Mouse (Mus musculus) embryonic facial prominence, embryonic 10.5 days (tissue): ENCODE results near the gene Tmem205. TPM values are rescaled to one million over a fixed set of nuclear protein-coding genes. Genes with fewer than 3 reads are reported as not detected.

Experiments used
- DNase-seq: peaks from one replicate; pipeline ENCODE4 v3.0.0-alpha.2; 2017; ENCODE audit warnings: low spot score
- H3K27ac ChIP-seq: fragments of 300-500 bp; sonication (generic); replicated peaks from 2 replicates; pipeline ENCODE4 v1.5.1; 2016; ENCODE audit warnings: mild to moderate bottlenecking
- H3K27me3 ChIP-seq: fragments of 300-500 bp; sonication (generic); replicated peaks from 2 replicates; pipeline ENCODE4 v1.6.1; 2016; ENCODE audit warnings: low read depth, mild to moderate bottlenecking; ENCODE audit not compliant: poor library complexity, severe bottlenecking
- H3K36me3 ChIP-seq: fragments of 300-500 bp; sonication (generic); replicated peaks from 2 replicates; pipeline ENCODE4 v1.6.1; 2016; ENCODE audit warnings: mild to moderate bottlenecking, moderate library complexity
- H3K4me1 ChIP-seq: fragments of 300-500 bp; sonication (generic); 2 replicates; pipeline ENCODE4 v1.6.1; 2016
- H3K4me3 ChIP-seq: fragments of 300-500 bp; sonication (generic); 2 replicates; pipeline ENCODE4 v1.5.1; 2016; ENCODE audit warnings: mild to moderate bottlenecking, moderate library complexity
- H3K9me3 ChIP-seq: fragments of 300-500 bp; sonication (generic); 2 replicates; pipeline ENCODE4 v1.6.1; 2016; ENCODE audit warnings: mild to moderate bottlenecking
- WGBS: fragments of 180-500 bp; shearing (Covaris S2); methylation state at CpG from one replicate; pipeline ENCODE4 v1.1.7; 2016; 5-methylcytosine and 5-hydroxymethylcytosine counted together
- polyA plus RNA-seq: library from polyadenylated mRNA; unstranded; fragments of >200 nt; fragmentation: Nextera tagmentation; extraction: Ambion mirVana; gene quantifications from 2 replicates; pipeline ENCODE4 v1.2.1, GENCODE M21; 2016

Gene Tmem205
- polyA plus RNA-seq = 31.1 and 33.1 TPM in 2 replicates

DNA sequence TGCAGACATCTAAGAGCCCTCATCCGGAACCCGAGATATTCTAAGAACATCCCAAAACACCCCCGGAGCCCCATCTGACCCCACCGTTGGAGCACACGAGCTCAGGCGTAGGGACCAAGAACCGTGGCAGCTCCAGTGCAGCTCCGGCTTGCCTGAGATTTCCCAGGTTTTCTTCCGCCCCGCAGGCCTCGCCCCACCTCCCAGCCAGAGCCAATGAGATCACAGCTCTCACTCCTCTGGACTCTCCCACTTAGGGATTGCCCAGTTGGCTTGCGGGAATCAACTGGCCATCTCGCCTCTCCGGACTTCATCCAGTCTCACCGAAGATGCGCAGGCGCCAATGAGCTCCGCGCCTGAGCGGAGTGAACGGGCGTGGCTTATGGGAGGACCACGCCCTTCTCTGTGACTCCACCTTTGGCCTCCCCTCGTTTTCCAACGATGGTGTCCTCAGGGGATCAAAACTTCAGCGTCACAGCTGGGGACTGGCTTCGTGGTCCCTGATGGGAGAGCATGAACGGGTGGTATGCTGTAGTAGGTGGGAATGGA is at the start of gene Tmem205, which contains the start of gene Ccdc159:
Gene Tmem205, minus strand, starts transcription at position 349 of the 546 bp plus-strand sequence.
Gene Ccdc159, plus strand, starts transcription at position 264 of the 546 bp plus-strand sequence.
- under 1% methylated on average over 28 of the region's 28 CpGs for WGBS
- peaks cover 17% of the 10 kb centered on the region for H3K4me1 ChIP-seq
- peak within 1 kb of the TSS; percentile 81 for H3K27ac ChIP-seq

DNA sequence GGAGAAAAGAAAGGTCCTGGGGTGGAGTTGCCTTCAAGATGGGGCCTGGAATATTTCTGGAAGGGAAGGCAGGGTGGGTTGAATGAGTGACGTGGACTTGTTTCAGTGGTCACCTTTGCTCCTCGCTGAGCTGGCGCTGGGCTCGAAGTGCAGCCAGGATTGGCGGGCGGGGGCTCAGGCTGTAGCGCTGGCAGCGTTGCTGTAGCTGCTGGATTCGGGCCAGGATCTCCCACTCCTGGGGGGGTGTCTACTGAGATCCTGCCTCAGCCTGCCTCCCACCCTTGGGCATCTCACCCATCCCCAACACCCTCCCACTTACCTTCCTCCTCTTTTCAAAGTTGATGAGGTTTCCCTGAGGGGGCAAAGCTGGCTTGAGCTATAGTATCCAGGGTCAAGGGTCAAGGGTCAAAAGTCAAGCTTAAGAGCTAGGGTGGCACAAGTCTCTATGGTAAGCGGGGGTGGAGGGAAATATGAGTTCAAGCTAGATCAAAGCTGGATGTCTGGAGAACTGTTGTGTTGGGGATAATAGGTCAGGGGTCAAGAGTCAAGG is 49.3 kb upstream of the Tmem205 start:
- Histone ChIP-seq H3K27ac (no peak overlapping the region), H3K9me3 (no peaks in the 10 kb centered on the region), H3K4me3 (no peak overlapping the region), H3K4me1 (0 out of 2 replicates have a peak, but pooled peaks cover 4% of the 10 kb centered on the region), H3K27me3 (peaks cover 8% of the 10 kb centered on the region), H3K36me3 (peaks cover 3% of the 10 kb centered on the region; the same call in 1 of the 2 replicates)
- WGBS = 86% methylated on average over 10 of the region's 10 CpGs
- DNase-seq = no peak

More for the DNA sequence above, at the start of gene Tmem205, which contains the start of gene Ccdc159:
- Histone ChIP-seq H3K4me3 (peak within 1 kb of the TSS; percentile 63), H3K9me3 (no peaks in the 10 kb centered on the region), H3K36me3 (peaks cover 17% of the 10 kb centered on the region; the same call in 1 of the 2 replicates), H3K27me3 (no peaks in the 10 kb centered on the region)
- DNase-seq = peak; percentile 96

DNA sequence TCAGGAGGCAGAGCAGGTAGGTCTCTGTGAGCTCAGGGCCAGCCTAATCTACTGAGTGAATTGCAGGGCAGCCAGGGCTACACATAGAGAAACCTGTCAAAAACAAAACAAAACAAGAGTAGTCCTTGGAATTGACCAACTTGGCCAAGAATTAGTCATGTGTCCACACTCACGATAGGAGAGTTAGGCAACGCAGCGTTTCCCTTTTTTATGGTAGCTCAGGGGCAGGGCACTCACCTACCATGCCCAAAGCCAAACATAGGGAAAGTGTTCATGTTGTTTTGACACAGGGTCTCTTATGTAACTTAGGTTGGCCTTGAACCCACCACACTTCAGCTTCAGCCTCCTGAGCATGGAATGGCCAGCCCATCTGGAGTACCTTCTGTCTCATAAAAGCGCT is 41.9 kb upstream of the Tmem205 start:
- 92% methylated on average over 4 of the region's 4 CpGs for WGBS
- DNase-seq = no peak
- H3K4me1 ChIP-seq = no peaks in the 10 kb centered on the region
- H3K36me3 ChIP-seq = no peaks in the 10 kb centered on the region; the same call in 1 of the 2 replicates
- no peak overlapping the region for H3K27ac ChIP-seq
- no peaks in the 10 kb centered on the region; the same call in 1 of the 2 replicates for H3K27me3 ChIP-seq
- no peak overlapping the region for H3K4me3 ChIP-seq
- H3K9me3 ChIP-seq = no peaks in the 10 kb centered on the region

DNA sequence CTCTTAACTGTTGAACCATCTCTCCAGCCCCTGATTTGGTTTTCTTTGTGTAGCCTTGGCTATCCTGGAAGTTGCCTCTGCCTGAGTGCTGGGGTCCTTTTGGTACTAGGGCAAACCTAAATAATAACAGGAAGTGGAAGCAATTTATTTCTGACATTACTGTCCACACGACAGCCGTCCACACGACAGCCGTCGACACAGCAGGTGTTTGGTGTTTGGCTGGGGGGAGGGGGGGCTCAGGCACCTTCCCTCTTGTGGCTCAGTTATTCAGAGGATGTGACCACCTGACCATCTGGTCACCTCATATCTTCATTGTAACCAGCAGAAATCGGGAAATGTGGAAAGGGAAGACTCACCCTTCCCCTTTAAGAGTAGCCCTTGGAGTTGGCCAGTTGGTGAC is 41.5 kb upstream of the Tmem205 start:
- no peak overlapping the region for H3K27ac ChIP-seq
- H3K36me3 ChIP-seq = no peaks in the 10 kb centered on the region; the same call in 1 of the 2 replicates
- no peaks in the 10 kb centered on the region for H3K4me1 ChIP-seq
- H3K27me3 ChIP-seq = peaks cover 4% of the 10 kb centered on the region
- H3K9me3 ChIP-seq = no peaks in the 10 kb centered on the region
- DNase-seq = no peak
- no peak overlapping the region for H3K4me3 ChIP-seq
- 76% methylated on average over 6 of the region's 6 CpGs for WGBS

DNA sequence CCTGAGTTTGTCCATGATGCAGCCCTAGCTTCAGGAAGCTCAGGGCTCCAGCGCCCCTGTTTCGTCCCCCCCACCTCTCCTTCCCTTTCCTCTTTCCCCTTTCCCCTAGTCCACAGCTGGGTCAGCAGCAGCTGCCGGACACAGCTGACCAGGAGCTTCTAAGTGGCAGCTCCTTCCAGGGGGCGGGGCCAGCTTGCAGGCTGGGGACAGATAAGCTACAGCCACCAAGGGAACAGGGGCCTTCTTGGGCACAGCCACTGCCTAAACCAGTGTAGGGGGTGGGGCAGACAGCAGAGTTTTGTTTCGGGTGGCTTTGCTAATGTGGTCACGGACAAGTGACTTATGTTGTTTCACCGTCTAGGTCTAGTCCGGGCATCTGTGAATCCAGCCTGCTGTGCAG is 36.1 kb upstream of the Tmem205 start, which contains the start of gene Epor:
Gene Epor, minus strand, starts transcription at position 90 of the 400 bp plus-strand sequence.
- Histone ChIP-seq H3K9me3 (no peaks in the 10 kb centered on the region), H3K4me1 (peaks cover 36% of the 10 kb centered on the region), H3K27ac (peak within 1 kb of the TSS; percentile 51), H3K36me3 (0 out of 2 replicates have a peak, but pooled peaks cover 6% of the 10 kb centered on the region), H3K4me3 (peak within 1 kb of the TSS; percentile 60), H3K27me3 (peaks cover 57% of the 10 kb centered on the region)
- 18% methylated on average over 8 of the region's 8 CpGs for WGBS
- DNase-seq = peak; percentile 53

DNA sequence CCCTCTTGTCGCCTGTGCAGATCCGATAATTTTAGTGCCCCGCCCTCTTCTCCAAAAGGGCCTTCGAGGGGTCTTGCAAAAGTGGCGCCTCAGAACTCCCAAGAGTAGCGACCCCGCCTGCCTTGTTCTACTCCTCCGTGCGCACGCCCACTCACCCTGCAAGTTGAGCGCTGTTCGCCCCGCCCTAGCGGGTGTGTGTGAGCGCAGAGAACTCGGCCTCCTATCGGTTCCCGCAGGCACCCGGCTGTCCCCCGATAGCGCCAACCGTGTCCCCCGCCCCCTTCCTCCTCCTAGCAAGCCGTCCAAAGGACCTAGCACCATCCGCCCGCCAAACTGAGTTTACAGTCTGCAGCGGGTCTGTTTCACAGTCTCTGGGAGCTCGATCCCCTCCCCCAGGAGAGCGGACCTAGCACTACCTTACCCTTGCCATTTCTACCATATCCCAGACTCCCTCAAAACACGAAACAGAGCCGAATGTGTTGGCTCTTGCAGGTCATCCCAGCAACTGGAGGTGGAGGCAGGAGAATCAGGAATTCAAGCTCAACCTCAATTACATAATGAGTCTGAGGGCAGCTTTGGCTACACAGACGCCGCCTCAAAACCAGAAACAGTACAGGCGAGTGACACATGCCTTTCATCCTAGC is 35.2 kb upstream of the Tmem205 start:
- H3K4me1 ChIP-seq = peaks cover 36% of the 10 kb centered on the region
- 2% methylated on average over 34 of the region's 34 CpGs for WGBS
- no peaks in the 10 kb centered on the region for H3K9me3 ChIP-seq
- peak; percentile 83 for DNase-seq
- H3K4me3 ChIP-seq = peak overlapping the region; percentile 60
- peaks cover 57% of the 10 kb centered on the region for H3K27me3 ChIP-seq
- peak overlapping the region; percentile 63 for H3K27ac ChIP-seq
- 0 out of 2 replicates have a peak, but pooled peaks cover 6% of the 10 kb centered on the region for H3K36me3 ChIP-seq

DNA sequence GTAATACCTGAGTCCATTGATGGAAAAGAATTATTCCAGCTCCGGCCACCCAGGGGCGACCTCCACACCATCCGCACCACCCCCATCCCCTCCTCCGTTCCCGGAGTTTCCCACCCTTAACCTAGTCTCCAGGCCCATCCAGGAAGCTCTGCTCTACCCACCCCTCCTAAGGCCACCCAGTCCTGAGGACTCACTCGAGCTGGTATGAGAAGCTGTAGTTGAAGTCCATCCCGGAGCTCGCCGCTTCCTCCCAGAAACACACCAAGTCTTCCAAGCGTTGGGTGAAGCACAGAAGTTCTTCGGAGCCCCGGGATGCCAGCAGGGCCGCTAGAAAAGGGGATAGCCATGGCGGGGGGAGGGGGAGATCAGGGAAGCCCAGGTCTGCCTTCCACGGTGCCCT is 34.7 kb upstream of the Tmem205 start:
- Histone ChIP-seq H3K4me3 (peak overlapping the region; percentile 60), H3K9me3 (no peaks in the 10 kb centered on the region), H3K27me3 (peaks cover 57% of the 10 kb centered on the region), H3K27ac (peak overlapping the region; percentile 63), H3K4me1 (peaks cover 36% of the 10 kb centered on the region), H3K36me3 (0 out of 2 replicates have a peak, but pooled peaks cover 6% of the 10 kb centered on the region)
- 1% methylated on average over 15 of the region's 15 CpGs for WGBS
- peak; percentile 39 for DNase-seq

DNA sequence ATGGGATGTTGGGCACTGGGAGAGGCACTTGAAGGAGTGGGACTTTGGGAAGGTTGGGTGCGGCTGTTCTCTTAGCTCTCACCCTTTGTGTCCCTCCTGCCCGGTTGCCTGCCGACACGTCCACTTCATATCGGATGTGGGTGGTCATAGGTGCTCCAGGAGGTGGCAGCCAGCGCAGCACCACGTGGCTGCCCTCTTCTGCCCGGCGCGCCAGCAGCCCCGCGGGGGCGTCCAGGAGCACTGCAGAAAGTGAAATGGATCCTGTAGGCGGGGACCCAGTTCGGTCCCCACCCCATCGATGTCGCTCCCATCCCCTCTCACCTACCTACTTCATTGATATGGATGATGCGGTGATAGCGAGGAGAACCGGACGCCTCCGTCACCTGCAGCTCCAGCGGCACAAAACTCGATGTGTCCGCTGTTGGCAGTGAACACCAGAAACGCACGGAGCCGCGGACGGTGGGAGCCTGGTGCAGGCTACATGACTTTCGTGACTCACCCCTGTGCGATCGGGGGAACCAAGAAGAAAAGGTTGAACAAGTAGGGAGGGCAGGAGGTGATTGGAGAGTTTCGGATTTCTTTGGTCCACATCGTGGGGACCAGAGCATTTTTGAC is 34.1 kb upstream of the Tmem205 start:
- H3K4me3 ChIP-seq = peak overlapping the region; percentile 60
- H3K36me3 ChIP-seq = 0 out of 2 replicates have a peak, but pooled peaks cover 6% of the 10 kb centered on the region
- no peaks in the 10 kb centered on the region for H3K9me3 ChIP-seq
- H3K27ac ChIP-seq = no peak overlapping the region; the same call in 1 of the 2 replicates
- peaks cover 40% of the 10 kb centered on the region for H3K4me1 ChIP-seq
- peak; percentile 41 for DNase-seq
- WGBS = 2% methylated on average over 35 of the region's 35 CpGs
- peaks cover 57% of the 10 kb centered on the region for H3K27me3 ChIP-seq

DNA sequence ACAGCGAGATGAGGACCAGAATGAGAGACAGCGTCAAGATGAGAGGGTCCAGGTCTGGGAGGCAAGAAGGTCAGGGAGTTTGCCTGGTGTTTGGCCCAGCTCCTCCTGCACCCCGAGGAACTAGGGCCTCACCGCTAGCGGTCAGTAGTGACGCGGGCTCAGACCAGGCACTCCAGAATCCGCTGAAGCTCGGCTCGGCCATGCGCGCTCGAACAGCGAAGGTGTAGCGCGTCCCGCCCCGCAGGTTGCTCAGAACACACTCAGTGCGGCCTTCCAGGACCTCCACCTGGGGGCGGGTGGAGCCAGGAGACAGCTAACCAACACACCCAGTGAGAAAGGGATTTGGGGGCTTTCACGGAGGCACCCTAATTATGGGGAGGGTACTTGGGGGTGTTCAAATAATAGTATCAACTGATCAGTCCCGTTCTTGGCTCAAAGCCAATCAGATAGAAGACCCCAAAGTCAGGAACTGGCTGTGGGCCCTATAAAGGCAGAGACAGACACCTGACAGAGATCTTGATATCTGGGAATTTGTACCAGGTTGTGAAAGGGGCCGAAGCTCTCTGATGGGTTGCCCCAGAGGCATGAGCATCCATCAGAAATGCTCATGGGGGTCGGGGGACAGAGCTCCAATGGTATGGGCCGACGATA is 33.3 kb upstream of the Tmem205 start:
- peaks cover 43% of the 10 kb centered on the region for H3K4me1 ChIP-seq
- no peaks in the 10 kb centered on the region for H3K9me3 ChIP-seq
- peaks cover 57% of the 10 kb centered on the region for H3K27me3 ChIP-seq
- H3K4me3 ChIP-seq = peak overlapping the region; percentile 60
- WGBS = 10% methylated on average over 26 of the region's 26 CpGs
- no peak overlapping the region for H3K27ac ChIP-seq
- peak; percentile 41 for DNase-seq
- 0 out of 2 replicates have a peak, but pooled peaks cover 6% of the 10 kb centered on the region for H3K36me3 ChIP-seq

DNA sequence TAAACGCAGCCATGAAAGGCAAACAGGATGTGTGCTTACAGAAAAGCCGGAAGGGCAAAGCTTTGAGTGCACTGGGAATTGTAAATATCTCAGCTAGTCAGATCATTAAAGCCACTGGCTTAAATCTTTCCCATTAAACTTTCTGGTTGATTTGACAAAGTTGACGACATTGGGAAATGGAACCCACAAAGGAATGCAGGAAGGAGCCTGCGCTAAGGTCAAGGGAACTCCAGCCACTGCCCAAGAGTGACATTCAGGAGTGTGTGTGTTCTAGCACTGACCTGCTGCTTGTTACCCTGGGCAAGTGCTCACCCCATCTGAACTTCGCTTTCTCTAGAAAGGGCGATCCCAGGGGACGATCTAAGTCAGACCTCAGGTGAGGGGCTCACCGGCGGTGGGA is 32.8 kb upstream of the Tmem205 start:
- peaks cover 57% of the 10 kb centered on the region for H3K27me3 ChIP-seq
- 0 out of 2 replicates have a peak, but pooled peaks cover 6% of the 10 kb centered on the region for H3K36me3 ChIP-seq
- H3K4me3 ChIP-seq = peak overlapping the region; percentile 60
- H3K27ac ChIP-seq = no peak overlapping the region
- WGBS = 51% methylated on average over 9 of the region's 9 CpGs
- H3K9me3 ChIP-seq = no peaks in the 10 kb centered on the region
- no peak for DNase-seq
- H3K4me1 ChIP-seq = peaks cover 45% of the 10 kb centered on the region

DNA sequence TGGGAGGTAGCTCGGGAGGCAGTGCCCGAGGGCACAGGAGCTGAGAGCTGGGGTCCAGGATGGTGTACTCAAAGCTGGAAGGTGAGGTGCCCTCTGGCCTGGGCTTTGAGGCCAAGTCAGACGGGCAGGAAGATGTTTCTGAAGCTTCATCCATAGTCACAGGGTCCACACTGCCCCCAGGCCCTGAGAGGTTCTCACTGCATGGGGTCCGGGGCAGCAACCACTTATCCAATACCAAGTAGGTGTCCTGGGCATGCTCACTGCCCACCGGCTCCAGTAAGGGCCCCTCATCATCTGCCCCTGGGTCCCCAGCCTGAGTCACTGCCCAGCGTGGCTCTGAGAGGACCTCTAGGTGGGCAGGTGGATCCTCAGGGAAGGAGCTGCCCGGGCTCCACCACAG is 31.9 kb upstream of the Tmem205 start:
- no peak overlapping the region for H3K4me3 ChIP-seq
- H3K27ac ChIP-seq = no peak overlapping the region
- no peaks in the 10 kb centered on the region for H3K9me3 ChIP-seq
- 0 out of 2 replicates have a peak, but pooled peaks cover 6% of the 10 kb centered on the region for H3K36me3 ChIP-seq
- peaks cover 56% of the 10 kb centered on the region for H3K27me3 ChIP-seq
- 87% methylated on average over 7 of the region's 7 CpGs for WGBS
- DNase-seq = no peak
- H3K4me1 ChIP-seq = peaks cover 45% of the 10 kb centered on the region

DNA sequence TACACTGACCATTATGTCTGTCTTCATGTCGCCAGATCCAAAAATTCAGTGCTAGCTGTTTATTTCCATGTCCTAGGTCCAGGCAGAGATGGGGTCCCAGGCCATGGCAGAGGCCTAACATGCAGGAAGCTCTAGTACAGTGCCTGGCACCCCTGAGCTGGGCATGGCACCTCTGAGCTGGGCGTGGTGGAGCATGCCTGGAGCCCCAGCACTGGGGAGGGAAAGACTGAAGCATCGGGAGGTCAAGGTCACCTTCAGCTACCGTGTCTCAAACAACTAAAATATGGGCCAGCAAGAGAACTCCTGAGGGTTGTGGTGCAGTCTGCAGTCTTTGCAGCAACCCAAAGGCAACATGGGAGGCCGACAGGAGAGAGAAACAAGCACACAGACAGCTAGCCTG is 31.0 kb upstream of the Tmem205 start:
- DNase-seq = no peak
- Histone ChIP-seq H3K27ac (no peak overlapping the region), H3K4me3 (no peak overlapping the region), H3K4me1 (peaks cover 44% of the 10 kb centered on the region), H3K36me3 (0 out of 2 replicates have a peak, but pooled peaks cover 6% of the 10 kb centered on the region), H3K27me3 (peaks cover 48% of the 10 kb centered on the region), H3K9me3 (no peaks in the 10 kb centered on the region)
- WGBS = 84% methylated on average over 5 of the region's 5 CpGs
